Mouse (Mus musculus): ENCODE measurements around the gene Sowahb. TPM values are rescaled to one million over a fixed set of nuclear protein-coding genes. Genes with fewer than 3 reads are reported as not detected.
A peak's percentile ranks its signal among the peaks of the same experiment; 100 is the strongest.
"Not testable (repeated sequence)": the region's sequence is repeated elsewhere in the genome, so short reads cannot be mapped to it uniquely, and the experiment has no call there.

Sowahb gene
- polyA plus RNA-seq, 1 experiment from 2014 or later: 2.2 TPM

DNA sequence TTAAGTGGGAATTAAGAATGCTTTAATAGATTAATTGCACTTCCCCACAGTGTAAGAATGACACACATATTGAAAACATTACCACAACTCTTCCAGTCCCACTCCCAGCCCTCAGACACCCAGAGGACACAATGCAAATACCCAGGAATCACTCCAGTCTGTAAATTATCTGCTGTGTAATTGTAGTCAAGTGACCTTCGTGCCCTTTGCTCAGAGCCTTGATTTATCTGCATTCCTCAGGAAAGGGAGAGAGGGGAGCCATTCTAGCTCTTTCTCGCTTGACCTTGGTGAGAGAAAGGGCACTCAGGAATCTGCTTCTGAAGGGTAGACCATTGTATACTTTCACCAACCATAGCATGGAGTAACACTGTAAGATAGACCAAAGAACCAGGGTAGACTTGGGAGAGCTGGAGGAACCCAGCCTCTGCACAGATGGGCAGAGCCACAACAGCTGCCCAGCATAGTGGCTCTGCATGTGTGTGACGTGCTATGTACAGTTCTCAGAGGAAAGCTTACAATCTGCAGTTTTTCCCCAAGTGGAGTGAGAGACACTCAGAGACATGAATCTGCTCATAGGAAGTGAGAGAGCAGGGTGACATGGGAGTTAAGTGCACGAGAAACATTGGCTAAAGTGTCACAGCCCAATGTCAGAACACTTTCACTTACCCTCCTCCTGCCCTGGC lies 18.2 kb downstream of the Sowahb start:
- no peak for TF ChIP-seq CTCF (IDR thresholded peaks at IDR 0.05; ENCODE audit: low read depth)
- WGBS: 11% methylated on average over 4 of the region's 4 CpGs
- 0 out of 2 replicates have a peak overlapping the region, but pooled peaks have one; percentile 24 for H3K4me2 ChIP-seq (ENCODE audit: low read length)
- no peaks in the 10 kb centered on the region for H3K27me3 ChIP-seq (ENCODE audit: insufficient read depth, low read length)
- ATAC-seq (replicated peaks; ENCODE audit: low FRiP score, low read depth) (peak; percentile 31; the same call in 1 of the 2 replicates), DNase-seq (ENCODE audit: low spot score) (peak; percentile 76)
- no peak overlapping the region for H3K4me3 ChIP-seq (replicated peaks; ENCODE audit: low read depth, low read length)
- H3K9ac ChIP-seq (ENCODE audit: low read depth, low read length): no peak overlapping the region
- H3K4me1 ChIP-seq (replicated peaks; ENCODE audit: insufficient read depth, low read length): peaks cover 15% of the 10 kb centered on the region
- no peaks in the 10 kb centered on the region for H3K36me3 ChIP-seq (ENCODE audit: insufficient read depth, low read length)
- no peaks in the 10 kb centered on the region for H3K9me3 ChIP-seq (replicated peaks; ENCODE audit: low read length)
- H3K27ac ChIP-seq: peak overlapping the region; percentile 75

DNA sequence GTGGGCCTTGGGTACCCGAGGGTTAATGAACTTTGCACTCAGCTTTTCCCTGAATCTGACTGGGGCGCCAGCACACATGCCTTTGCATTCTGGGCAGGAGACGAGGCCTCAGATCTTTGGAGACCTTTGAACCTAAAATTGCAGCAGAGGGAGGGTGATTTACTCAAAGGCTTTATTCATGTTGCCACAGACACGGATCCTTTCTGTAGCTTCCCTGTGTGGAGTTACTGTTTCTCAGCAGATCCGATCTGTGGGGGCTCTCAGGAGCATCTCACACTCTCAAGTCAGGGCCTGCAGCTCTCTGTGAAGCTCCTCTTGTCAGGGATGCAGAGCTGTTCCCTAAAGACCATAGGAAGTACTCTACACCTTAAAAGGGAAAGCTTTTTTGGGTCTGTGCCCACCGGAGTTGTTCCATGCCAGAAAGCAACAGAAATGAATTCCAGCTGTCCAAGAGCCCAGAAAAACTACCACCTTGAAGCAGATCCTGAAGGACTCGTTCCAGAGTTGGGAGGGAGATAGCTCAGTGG lies 20.0 kb downstream of the Sowahb start:
- Histone ChIP-seq H3K4me3 (replicated peaks; ENCODE audit: low read depth, low read length) (no peak overlapping the region), H3K27me3 (ENCODE audit: insufficient read depth, low read length) (no peaks in the 10 kb centered on the region), H3K9me3 (replicated peaks; ENCODE audit: low read length) (no peaks in the 10 kb centered on the region), H3K36me3 (ENCODE audit: insufficient read depth, low read length) (no peaks in the 10 kb centered on the region), H3K27ac (peak overlapping the region; percentile 38; the same call in 1 of the 2 replicates), H3K4me2 (ENCODE audit: low read length) (no peak overlapping the region), H3K9ac (ENCODE audit: low read depth, low read length) (no peak overlapping the region), H3K4me1 (replicated peaks; ENCODE audit: insufficient read depth, low read length) (peaks cover 15% of the 10 kb centered on the region)
- 13% methylated on average over 7 of the region's 7 CpGs for WGBS
- no peak for TF ChIP-seq CTCF (IDR thresholded peaks at IDR 0.05; ENCODE audit: low read depth)
- DNase-seq (ENCODE audit: low spot score) (peak; percentile 59), ATAC-seq (replicated peaks; ENCODE audit: low FRiP score, low read depth) (no peak)

DNA sequence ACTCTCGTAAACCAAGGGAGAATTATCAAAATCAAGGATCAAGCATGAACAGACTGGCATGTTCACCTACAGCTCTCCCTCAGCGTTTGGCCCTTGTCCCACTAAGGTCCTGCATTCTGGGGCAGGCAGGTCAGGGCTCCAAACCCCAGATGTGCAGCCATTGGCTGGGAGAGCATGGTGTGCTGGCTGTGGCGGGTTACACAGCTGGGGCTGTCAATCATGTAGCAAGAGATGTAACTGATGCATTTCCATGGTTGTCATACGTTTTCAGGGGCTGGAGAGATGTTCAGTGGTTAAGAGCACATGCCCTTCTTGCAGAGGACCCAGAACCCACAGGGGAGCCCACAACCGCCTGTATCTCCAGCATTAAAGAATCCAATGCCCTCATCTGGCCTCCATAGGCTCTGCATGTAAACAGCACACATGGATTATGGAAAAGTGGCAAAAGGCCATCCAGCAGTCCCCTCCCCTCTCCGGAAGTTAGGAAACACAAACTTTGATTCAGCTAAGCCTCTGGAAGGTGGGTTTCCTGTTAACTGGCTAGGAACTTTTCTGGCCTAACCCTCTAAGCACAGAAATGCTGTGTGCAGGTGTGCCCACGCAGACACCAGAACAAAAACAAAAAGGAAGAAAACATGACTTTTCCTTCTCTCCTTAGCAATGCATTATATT lies 22.6 kb downstream of the Sowahb start:
- no peaks in the 10 kb centered on the region for H3K9me3 ChIP-seq (replicated peaks; ENCODE audit: low read length)
- H3K27me3 ChIP-seq (ENCODE audit: insufficient read depth, low read length): no peaks in the 10 kb centered on the region
- no peak for ATAC-seq (replicated peaks; ENCODE audit: low FRiP score, low read depth)
- DNase-seq (ENCODE audit: low spot score): no peak
- H3K27ac ChIP-seq: no peak overlapping the region
- no peak for TF ChIP-seq CTCF (IDR thresholded peaks at IDR 0.05; ENCODE audit: low read depth)
- no peak overlapping the region for H3K4me2 ChIP-seq (ENCODE audit: low read length)
- no peak overlapping the region for H3K4me3 ChIP-seq (replicated peaks; ENCODE audit: low read depth, low read length)
- peaks cover 15% of the 10 kb centered on the region for H3K4me1 ChIP-seq (replicated peaks; ENCODE audit: insufficient read depth, low read length)
- H3K36me3 ChIP-seq (ENCODE audit: insufficient read depth, low read length): no peaks in the 10 kb centered on the region
- H3K9ac ChIP-seq (ENCODE audit: low read depth, low read length): no peak overlapping the region
- WGBS: 67% methylated on average over 7 of the region's 7 CpGs

DNA sequence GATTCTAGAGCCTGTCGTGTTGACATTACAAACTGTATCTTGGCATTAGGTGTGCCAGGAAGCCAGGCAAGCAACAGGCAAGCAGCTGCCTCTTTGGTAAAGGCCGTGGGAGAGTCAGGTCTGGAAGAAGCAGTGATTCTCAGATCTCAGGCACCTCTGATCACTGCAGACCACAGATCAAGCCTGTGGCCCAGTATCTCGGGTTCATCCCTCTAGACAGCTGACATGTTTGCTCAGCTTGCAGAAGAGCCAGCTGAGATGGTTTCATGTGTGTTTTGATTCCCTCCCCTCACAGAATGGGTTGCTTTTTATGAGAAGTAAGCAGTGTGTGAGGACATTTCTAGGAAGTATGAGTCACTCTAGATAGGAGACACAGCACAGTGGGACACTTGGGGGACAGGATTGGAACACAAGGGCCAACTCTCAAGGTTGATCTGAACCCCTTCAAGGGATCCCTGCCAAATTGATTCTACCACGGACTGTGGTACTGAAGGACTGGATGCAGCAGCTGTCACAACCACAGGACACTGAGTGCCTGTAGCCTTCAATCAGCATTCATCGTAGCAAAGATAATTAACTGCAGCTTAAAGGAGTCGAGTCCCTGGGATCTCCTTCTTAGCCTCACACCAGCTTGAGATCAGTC lies 24.7 kb downstream of the Sowahb start:
- no peak overlapping the region for H3K4me2 ChIP-seq (ENCODE audit: low read length)
- H3K4me1 ChIP-seq (replicated peaks; ENCODE audit: insufficient read depth, low read length): peaks cover 9% of the 10 kb centered on the region
- H3K27ac ChIP-seq: no peak overlapping the region
- no peak for TF ChIP-seq CTCF (IDR thresholded peaks at IDR 0.05; ENCODE audit: low read depth)
- H3K27me3 ChIP-seq (ENCODE audit: insufficient read depth, low read length): no peaks in the 10 kb centered on the region
- no peak overlapping the region for H3K4me3 ChIP-seq (replicated peaks; ENCODE audit: low read depth, low read length)
- no peaks in the 10 kb centered on the region for H3K36me3 ChIP-seq (ENCODE audit: insufficient read depth, low read length)
- no peak overlapping the region for H3K9ac ChIP-seq (ENCODE audit: low read depth, low read length)
- WGBS: 52% methylated on average over 6 of the region's 6 CpGs
- ATAC-seq (replicated peaks; ENCODE audit: low FRiP score, low read depth) (no peak; the same call in 1 of the 2 replicates), DNase-seq (ENCODE audit: low spot score) (no peak)
- no peaks in the 10 kb centered on the region for H3K9me3 ChIP-seq (replicated peaks; ENCODE audit: low read length)

DNA sequence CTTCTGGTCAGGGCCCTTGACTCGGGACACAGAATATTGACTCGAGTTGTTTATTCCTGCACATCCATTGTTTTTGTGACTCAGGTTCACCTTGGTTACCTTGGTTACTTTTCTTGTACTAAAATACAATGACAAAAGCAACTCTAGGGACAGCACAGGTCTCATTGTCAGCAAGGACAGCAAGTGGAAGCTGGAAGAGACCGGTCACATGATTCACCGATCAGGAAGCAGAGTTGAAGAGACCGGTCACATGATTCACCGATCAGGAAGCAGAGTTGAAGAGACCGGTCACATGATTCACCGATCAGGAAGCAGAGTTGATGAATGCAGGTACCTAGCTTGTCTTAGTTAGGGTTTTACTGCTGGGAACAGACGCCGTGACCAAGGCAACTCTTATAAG lies 25.6 kb downstream of the Sowahb start:
- not testable (repeated sequence) for H3K27me3 ChIP-seq (ENCODE audit: insufficient read depth, low read length); H3K9me3 ChIP-seq (replicated peaks; ENCODE audit: low read length); H3K4me3 ChIP-seq (replicated peaks; ENCODE audit: low read depth, low read length); H3K9ac ChIP-seq (ENCODE audit: low read depth, low read length); H3K27ac ChIP-seq; H3K36me3 ChIP-seq (ENCODE audit: insufficient read depth, low read length); H3K4me2 ChIP-seq (ENCODE audit: low read length); DNase-seq (ENCODE audit: low spot score); H3K4me1 ChIP-seq (replicated peaks; ENCODE audit: insufficient read depth, low read length); ATAC-seq (replicated peaks; ENCODE audit: low FRiP score, low read depth)
- 96% methylated on average over 10 of the region's 10 CpGs for WGBS

DNA sequence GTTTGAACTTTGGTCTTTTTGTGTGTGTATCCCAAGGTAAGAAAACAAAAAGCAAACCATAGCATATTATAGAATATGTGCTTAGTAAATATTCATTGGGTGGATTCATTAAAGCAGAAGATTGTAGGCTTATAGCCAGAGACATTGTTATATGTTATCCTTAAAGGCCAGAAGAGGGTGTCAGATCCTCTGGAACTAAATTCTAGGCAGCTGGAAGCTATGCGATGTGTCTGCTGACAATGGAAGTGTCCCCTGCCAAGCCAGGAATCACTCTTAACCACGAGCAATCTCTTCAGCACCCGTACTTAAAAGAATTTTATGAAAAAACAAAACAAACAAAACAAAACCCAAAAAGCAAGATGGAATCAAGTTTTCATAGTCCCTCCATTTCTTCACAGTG lies 27.1 kb downstream of the Sowahb start:
- ATAC-seq (replicated peaks; ENCODE audit: low FRiP score, low read depth): no peak
- 42% methylated on average over 3 of the region's 3 CpGs for WGBS
- Histone ChIP-seq H3K27me3 (ENCODE audit: insufficient read depth, low read length) (no peaks in the 10 kb centered on the region), H3K4me2 (ENCODE audit: low read length) (no peak overlapping the region), H3K4me1 (replicated peaks; ENCODE audit: insufficient read depth, low read length) (no peaks in the 10 kb centered on the region), H3K27ac (no peak overlapping the region), H3K9me3 (replicated peaks; ENCODE audit: low read length) (no peaks in the 10 kb centered on the region), H3K4me3 (replicated peaks; ENCODE audit: low read depth, low read length) (no peak overlapping the region), H3K9ac (ENCODE audit: low read depth, low read length) (no peak overlapping the region), H3K36me3 (ENCODE audit: insufficient read depth, low read length) (no peaks in the 10 kb centered on the region)
- peak; percentile 54 for TF ChIP-seq CTCF (IDR thresholded peaks at IDR 0.05; ENCODE audit: low read depth)
- DNase-seq (ENCODE audit: low spot score): peak; percentile 61
